Mouse (Mus musculus): Measurements from ENCODE around the gene Lmbr1. TPM values are rescaled to one million over a fixed set of nuclear protein-coding genes. Genes with fewer than 3 reads are reported as not detected.

Lmbr1 gene
- polyA plus RNA-seq, 1 experiment from 2014 or later: 13.9 TPM

DNA sequence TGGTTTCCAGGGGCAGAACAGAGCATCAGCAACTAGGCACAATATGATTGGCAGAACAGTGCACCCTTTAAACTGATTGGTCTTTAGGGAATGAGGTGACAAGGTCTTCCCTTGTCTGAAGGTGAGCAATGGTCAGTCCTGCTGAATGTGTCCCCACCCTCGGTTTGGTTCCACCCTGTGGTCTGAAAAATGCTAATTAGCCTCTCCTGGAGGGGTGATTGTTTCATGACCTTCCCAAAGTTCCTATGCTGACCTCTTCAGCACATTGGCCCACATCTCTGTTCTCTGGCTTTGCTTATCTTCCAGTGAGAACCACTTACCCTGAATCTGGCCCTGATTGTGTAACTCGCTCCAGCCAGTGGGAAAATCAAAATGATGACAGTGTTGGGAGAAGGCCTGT is 1.9 kb upstream of the Lmbr1 start:
- Histone ChIP-seq H3K4me2 (no peak overlapping the region), H3K36me3 (ENCODE audit: control insufficient read depth, insufficient read depth, low read length) (no peaks in the 10 kb centered on the region), H3K27me3 (ENCODE audit: control insufficient read depth, insufficient read depth, low read length) (no peaks in the 10 kb centered on the region), H3K4me3 (ENCODE audit: low read depth, low read length) (no peak overlapping the region), H3K9ac (ENCODE audit: low read length) (no peak overlapping the region), H3K4me1 (ENCODE audit: control insufficient read depth, insufficient read depth, low read length) (peaks cover 12% of the 10 kb centered on the region), H3K9me3 (ENCODE audit: control insufficient read depth, low read length) (no peaks in the 10 kb centered on the region), H3K27ac (ENCODE audit: low read depth, low read length) (no peak overlapping the region)
- ATAC-seq (ENCODE audit: low FRiP score) (no peak), DNase-seq (ENCODE audit: low spot score, missing footprints) (no peak)
- 67% methylated on average over 2 of the region's 2 CpGs for WGBS

GRCm38 (mm10) chr5:29377590-29378297 is 446 bp downstream of the Lmbr1 start:
- H3K36me3 ChIP-seq (ENCODE audit: control insufficient read depth, insufficient read depth, low read length): no peaks in the 10 kb centered on the region
- peak overlapping the region; percentile 62 for H3K4me3 ChIP-seq (ENCODE audit: low read depth, low read length)
- peak overlapping the region; percentile 78 for H3K9ac ChIP-seq (ENCODE audit: low read length)
- ATAC-seq (ENCODE audit: low FRiP score) (peak; percentile 84), DNase-seq (ENCODE audit: low spot score, missing footprints) (no peak)
- H3K27ac ChIP-seq (ENCODE audit: low read depth, low read length): peak overlapping the region; percentile 7; the same call in 1 of the 2 replicates
- peaks cover 12% of the 10 kb centered on the region for H3K4me1 ChIP-seq (ENCODE audit: control insufficient read depth, insufficient read depth, low read length)
- peak overlapping the region; percentile 81 for H3K4me2 ChIP-seq
- WGBS: 2% methylated on average over 46 of the region's 47 CpGs
- no peaks in the 10 kb centered on the region for H3K9me3 ChIP-seq (ENCODE audit: control insufficient read depth, low read length)
- H3K27me3 ChIP-seq (ENCODE audit: control insufficient read depth, insufficient read depth, low read length): no peaks in the 10 kb centered on the region

DNA sequence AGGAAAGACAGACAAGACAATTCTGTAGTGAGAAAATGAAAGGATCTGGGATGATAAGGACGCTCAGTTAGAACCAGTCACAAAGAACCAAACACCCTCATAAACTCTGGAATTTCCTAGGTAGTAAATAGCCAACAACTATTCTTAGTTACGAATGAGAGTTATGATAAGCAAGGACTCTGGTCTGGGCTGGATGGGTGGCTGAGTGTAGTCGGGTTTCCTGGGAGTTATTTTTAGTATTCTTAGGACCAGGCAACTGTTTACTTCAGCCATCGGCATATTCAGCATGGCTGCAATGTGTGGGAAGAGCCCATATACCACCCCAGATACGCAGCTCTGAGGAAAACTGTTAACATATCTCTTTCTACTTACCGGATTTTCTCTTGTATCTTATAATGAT is 14.7 kb downstream of the Lmbr1 start:
- H3K27ac ChIP-seq (ENCODE audit: low read depth, low read length): no peak overlapping the region
- ATAC-seq (ENCODE audit: low FRiP score): no peak
- H3K9ac ChIP-seq (ENCODE audit: low read length): no peak overlapping the region
- 0 out of 2 replicates have a peak, but pooled peaks cover 2% of the 10 kb centered on the region for H3K36me3 ChIP-seq (ENCODE audit: control insufficient read depth, insufficient read depth, low read length)
- no peak overlapping the region for H3K4me2 ChIP-seq
- 90% methylated on average over 6 of the region's 6 CpGs for WGBS
- no peaks in the 10 kb centered on the region for H3K9me3 ChIP-seq (ENCODE audit: control insufficient read depth, low read length)
- H3K27me3 ChIP-seq (ENCODE audit: control insufficient read depth, insufficient read depth, low read length): no peaks in the 10 kb centered on the region
- H3K4me3 ChIP-seq (ENCODE audit: low read depth, low read length): no peak overlapping the region
- no peaks in the 10 kb centered on the region for H3K4me1 ChIP-seq (ENCODE audit: control insufficient read depth, insufficient read depth, low read length)
- DNase-seq (ENCODE audit: low spot score, missing footprints): no peak

- WGBS: 61% methylated on average over 5 of the region's 5 CpGs
- no peaks in the 10 kb centered on the region for H3K9me3 ChIP-seq (ENCODE audit: control insufficient read depth, low read length)
- no peaks in the 10 kb centered on the region for H3K27me3 ChIP-seq (ENCODE audit: control insufficient read depth, insufficient read depth, low read length)
- H3K27ac ChIP-seq (ENCODE audit: low read depth, low read length): no peak overlapping the region
- H3K4me2 ChIP-seq: no peak overlapping the region
- DNase-seq (ENCODE audit: low spot score, missing footprints) (peak; percentile 91), ATAC-seq (ENCODE audit: low FRiP score) (no peak)
- H3K4me1 ChIP-seq (ENCODE audit: control insufficient read depth, insufficient read depth, low read length): no peaks in the 10 kb centered on the region
- no peak overlapping the region for H3K4me3 ChIP-seq (ENCODE audit: low read depth, low read length)
- no peak overlapping the region for H3K9ac ChIP-seq (ENCODE audit: low read length)
- no peaks in the 10 kb centered on the region for H3K36me3 ChIP-seq (ENCODE audit: control insufficient read depth, insufficient read depth, low read length)
Observed at GRCm38 (mm10) chr5:29335836-29336235, 42.4 kb downstream of the Lmbr1 start.

- Histone ChIP-seq H3K9me3 (ENCODE audit: control insufficient read depth, low read length) (no peaks in the 10 kb centered on the region), H3K27me3 (ENCODE audit: control insufficient read depth, insufficient read depth, low read length) (no peaks in the 10 kb centered on the region), H3K27ac (ENCODE audit: low read depth, low read length) (no peak overlapping the region), H3K9ac (ENCODE audit: low read length) (no peak overlapping the region), H3K36me3 (ENCODE audit: control insufficient read depth, insufficient read depth, low read length) (no peaks in the 10 kb centered on the region), H3K4me1 (ENCODE audit: control insufficient read depth, insufficient read depth, low read length) (no peaks in the 10 kb centered on the region), H3K4me2 (no peak overlapping the region), H3K4me3 (ENCODE audit: low read depth, low read length) (no peak overlapping the region)
- WGBS: 99% methylated on average over 2 of the region's 2 CpGs
- ATAC-seq (ENCODE audit: low FRiP score): no peak
- DNase-seq (ENCODE audit: low spot score, missing footprints): no peak
Observed at GRCm38 (mm10) chr5:29322503-29322902, 55.7 kb downstream of the Lmbr1 start.

DNA sequence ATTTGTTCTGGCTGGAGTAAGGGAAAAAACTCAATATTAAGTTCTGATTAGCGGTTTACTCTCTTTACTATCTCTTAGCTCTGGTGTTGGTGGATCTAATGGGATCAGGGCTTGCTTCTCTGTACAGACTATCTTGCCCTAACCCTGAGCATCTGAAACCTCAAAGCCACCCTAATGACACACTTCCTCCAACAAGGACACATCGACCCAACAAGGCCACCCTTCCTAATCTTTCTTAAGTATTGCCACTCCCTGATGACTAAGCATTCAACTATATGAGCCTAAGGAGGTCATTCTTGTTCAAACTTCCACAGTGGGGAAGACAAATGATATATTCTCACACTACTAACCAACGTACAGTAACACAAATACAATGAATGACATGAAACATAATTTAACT is 69.0 kb downstream of the Lmbr1 start:
- 85% methylated on average over 3 of the region's 3 CpGs for WGBS
- H3K4me3 ChIP-seq (ENCODE audit: low read depth, low read length): no peak overlapping the region
- H3K9me3 ChIP-seq (ENCODE audit: control insufficient read depth, low read length): no peaks in the 10 kb centered on the region
- H3K9ac ChIP-seq (ENCODE audit: low read length): no peak overlapping the region
- no peak overlapping the region for H3K4me2 ChIP-seq
- H3K4me1 ChIP-seq (ENCODE audit: control insufficient read depth, insufficient read depth, low read length): no peaks in the 10 kb centered on the region
- no peak for DNase-seq (ENCODE audit: low spot score, missing footprints)
- no peak overlapping the region for H3K27ac ChIP-seq (ENCODE audit: low read depth, low read length)
- no peak for ATAC-seq (ENCODE audit: low FRiP score)
- H3K36me3 ChIP-seq (ENCODE audit: control insufficient read depth, insufficient read depth, low read length): no peaks in the 10 kb centered on the region
- H3K27me3 ChIP-seq (ENCODE audit: control insufficient read depth, insufficient read depth, low read length): no peaks in the 10 kb centered on the region

DNA sequence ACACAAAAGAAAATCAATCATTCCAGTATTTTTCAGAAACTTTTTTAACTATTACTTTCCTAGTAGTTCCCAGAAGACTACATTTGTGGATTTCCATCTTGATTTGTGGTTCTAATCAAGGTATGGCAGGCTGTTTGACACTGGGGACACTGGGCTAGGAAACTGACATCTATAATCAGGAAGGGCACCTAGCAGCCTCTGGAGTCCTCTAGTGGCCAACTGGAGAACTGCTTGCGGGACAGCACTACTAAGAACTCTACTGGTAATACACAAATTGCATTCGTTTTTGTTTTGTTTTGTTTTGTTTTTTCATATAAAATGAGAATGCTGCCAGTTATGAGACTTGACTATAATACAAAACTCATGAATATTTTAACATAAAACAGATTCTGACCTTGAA is 85.0 kb downstream of the Lmbr1 start:
- H3K9me3 ChIP-seq (ENCODE audit: control insufficient read depth, low read length): no peaks in the 10 kb centered on the region
- WGBS: 30% methylated on average over 2 of the region's 2 CpGs
- no peak overlapping the region for H3K9ac ChIP-seq (ENCODE audit: low read length)
- ATAC-seq (ENCODE audit: low FRiP score) (no peak), DNase-seq (ENCODE audit: low spot score, missing footprints) (peak; percentile 97)
- no peak overlapping the region for H3K4me2 ChIP-seq
- no peak overlapping the region for H3K4me3 ChIP-seq (ENCODE audit: low read depth, low read length)
- no peak overlapping the region for H3K27ac ChIP-seq (ENCODE audit: low read depth, low read length)
- no peaks in the 10 kb centered on the region for H3K27me3 ChIP-seq (ENCODE audit: control insufficient read depth, insufficient read depth, low read length)
- H3K36me3 ChIP-seq (ENCODE audit: control insufficient read depth, insufficient read depth, low read length): no peaks in the 10 kb centered on the region
- H3K4me1 ChIP-seq (ENCODE audit: control insufficient read depth, insufficient read depth, low read length): no peaks in the 10 kb centered on the region

DNA sequence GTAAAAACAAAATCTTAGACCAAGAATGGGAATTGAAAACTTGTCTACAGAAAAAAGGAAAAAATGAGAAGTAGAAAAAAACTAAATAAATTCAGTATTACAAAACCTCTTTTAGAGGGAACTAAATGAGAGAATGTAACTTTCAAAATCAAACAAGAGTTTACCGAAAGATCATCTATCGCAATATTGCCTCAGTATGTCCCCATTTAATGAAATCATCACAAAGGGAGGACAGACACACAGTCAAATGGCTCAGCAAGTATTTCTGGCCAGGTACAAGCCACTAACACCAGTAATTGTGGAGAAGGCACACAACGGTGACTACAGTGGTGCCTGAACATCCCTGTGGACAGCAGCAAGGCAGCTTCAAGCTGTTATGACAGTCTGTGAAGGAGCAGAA is 88.1 kb downstream of the Lmbr1 start:
- Histone ChIP-seq H3K4me2 (no peak overlapping the region), H3K36me3 (ENCODE audit: control insufficient read depth, insufficient read depth, low read length) (no peaks in the 10 kb centered on the region), H3K9me3 (ENCODE audit: control insufficient read depth, low read length) (no peaks in the 10 kb centered on the region), H3K4me3 (ENCODE audit: low read depth, low read length) (no peak overlapping the region), H3K27me3 (ENCODE audit: control insufficient read depth, insufficient read depth, low read length) (no peaks in the 10 kb centered on the region), H3K9ac (ENCODE audit: low read length) (no peak overlapping the region), H3K27ac (ENCODE audit: low read depth, low read length) (no peak overlapping the region), H3K4me1 (ENCODE audit: control insufficient read depth, insufficient read depth, low read length) (no peaks in the 10 kb centered on the region)
- DNase-seq (ENCODE audit: low spot score, missing footprints) (no peak), ATAC-seq (ENCODE audit: low FRiP score) (no peak)
- 88% methylated on average over 3 of the region's 3 CpGs for WGBS

- no peaks in the 10 kb centered on the region for H3K36me3 ChIP-seq (ENCODE audit: control insufficient read depth, insufficient read depth, low read length)
- no peak overlapping the region for H3K4me2 ChIP-seq
- H3K27me3 ChIP-seq (ENCODE audit: control insufficient read depth, insufficient read depth, low read length): no peaks in the 10 kb centered on the region
- no peak overlapping the region for H3K4me3 ChIP-seq (ENCODE audit: low read depth, low read length)
- DNase-seq (ENCODE audit: low spot score, missing footprints) (no peak), ATAC-seq (ENCODE audit: low FRiP score) (no peak)
- H3K4me1 ChIP-seq (ENCODE audit: control insufficient read depth, insufficient read depth, low read length): no peaks in the 10 kb centered on the region
- H3K9ac ChIP-seq (ENCODE audit: low read length): no peak overlapping the region
- H3K27ac ChIP-seq (ENCODE audit: low read depth, low read length): no peak overlapping the region
- H3K9me3 ChIP-seq (ENCODE audit: control insufficient read depth, low read length): no peaks in the 10 kb centered on the region
- 87% methylated on average over 6 of the region's 6 CpGs for WGBS
Observed at GRCm38 (mm10) chr5:29289703-29290102, 88.5 kb downstream of the Lmbr1 start.
